Comparison of ENCODE assay signal across 8 mouse cellular contexts in genomic region chr11:90382005-90382611, GRCm38 (mm10). TPM values are rescaled to one million over a fixed set of nuclear protein-coding genes. Genes with fewer than 3 reads are reported as not detected.
DNase-seq lines count a peak whose midpoint lies in the region; ATAC-seq and TF ChIP-seq lines count a peak whose summit lies in the region.

No protein-coding gene starts in this region.

- no peaks in the 10 kb centered on the region for H3K9me3 ChIP-seq in hindbrain, embryonic 14.5 days (ENCODE audit: control insufficient read depth, low read length)

- peaks cover 19% of the 10 kb centered on the region for H3K4me1 ChIP-seq in hindbrain, embryonic 14.5 days (replicated peaks; ENCODE audit: control insufficient read depth, insufficient read depth, low read length)
- H3K4me1 ChIP-seq in testis, adult 2 months (ENCODE audit: control insufficient read depth, insufficient read depth, low read length) = no peaks in the 10 kb centered on the region; the same call in 1 of the 2 replicates

- no peak overlapping the region for H3K9ac ChIP-seq in hindbrain, embryonic 14.5 days

- peak overlapping the region; percentile 73 for H3K27ac ChIP-seq in hindbrain, embryonic 14.5 days
- peak overlapping the region; percentile 38; the same call in 1 of the 2 replicates for H3K27ac ChIP-seq in testis, adult 2 months (ENCODE audit: control insufficient read depth, insufficient read depth, low read depth, low read length)

- H3K27me3 ChIP-seq in hindbrain, embryonic 14.5 days (ENCODE audit: control insufficient read depth, insufficient read depth, low read length) = peaks cover 13% of the 10 kb centered on the region
- no peaks in the 10 kb centered on the region for H3K27me3 ChIP-seq in testis, adult 2 months (ENCODE audit: control insufficient read depth, insufficient read depth, low read length)

- H3K36me3 ChIP-seq in hindbrain, embryonic 14.5 days (replicated peaks; ENCODE audit: control insufficient read depth, insufficient read depth) = no peaks in the 10 kb centered on the region
- H3K36me3 ChIP-seq in testis, adult 2 months (ENCODE audit: control insufficient read depth, insufficient read depth, low read length) = no peaks in the 10 kb centered on the region

- H3K4me3 ChIP-seq in hindbrain, embryonic 14.5 days (replicated peaks; ENCODE audit: low read length) = no peak overlapping the region
- no peak overlapping the region for H3K4me3 ChIP-seq in testis, adult 2 months (ENCODE audit: control insufficient read depth, low read depth, low read length)

- peak; percentile 88 for ATAC-seq in hindbrain, embryonic 14.5 days (ENCODE audit: low FRiP score)
- no peak for ATAC-seq in CD4-positive, CD25-positive, alpha-beta regulatory T cell, adult 4 months

- TF ChIP-seq POLR2A in testis, adult 2 months (IDR thresholded peaks at IDR 0.05; ENCODE audit: control insufficient read depth, low read depth, low read length) = no peak

- WGBS in hindbrain, embryonic 14.5 days = 14% methylated on average over 6 of the region's 6 CpGs

- H3K4me2 ChIP-seq in hindbrain, embryonic 14.5 days (replicated peaks) = peak overlapping the region; percentile 29

- intact Hi-C loops in gastrocnemius, postnatal 14 days (cut with DNase I; ENCODE audit: low total_unique reads) = no loop called here

- TF ChIP-seq CTCF in testis, adult 2 months (IDR thresholded peaks at IDR 0.05; ENCODE audit: control insufficient read depth, insufficient read depth, insufficient replicate concordance, low read depth, low read length) = no peak

- peak; percentile 96 for DNase-seq in adipocyte (ENCODE audit: low spot score)
- DNase-seq in cerebellum, postnatal 10 days = peak; percentile 96 to 98
- DNase-seq in gastrocnemius, postnatal 14 days = peak; percentile 73
- peak; percentile 61 for DNase-seq in hindbrain, embryonic 14.5 days (ENCODE audit: low spot score)
- DNase-seq in layer of hippocampus, postnatal 25 days (ENCODE audit: extremely low spot score in 1 of 2, low spot score in 1 of 2) = peak; percentile 49 to 52
- DNase-seq in lung, postnatal 14 days = peak; percentile 76

RNA-seq across cellular contexts. Expression of gene Hlf, which starts 8.6 kb away (rescaled TPM):
- 1 to 10 TPM; 3.7 to 3.9 TPM for total RNA-seq in gastrocnemius, postnatal 14 days (2021)
- polyA plus RNA-seq in hindbrain, embryonic 14.5 days (2014; fragmentation: Nextera tagmentation; extraction: Ambion mirVana) = 3.6 and 3.8 TPM in 2 replicates
- total RNA-seq in layer of hippocampus, postnatal 25 days (2021) = 10 to 100 TPM; 65.0 to 70.5 TPM
- polyA plus RNA-seq in testis, adult 2 months (2012; rRNA removed) = 0.69 and 2.3 TPM in 2 replicates
- polyA plus RNA-seq in CD4-positive, CD25-positive, alpha-beta regulatory T cell, adult 4 months (2017; shearing (Covaris generic)) = 1 to 10 TPM; 1.4 to 2.5 TPM
